Mouse (Mus musculus) olfactory bulb, adult 2 months (tissue): ENCODE results near the gene Tmem156.

ENCODE experiments used
- CTCF ChIP-seq: fragments of 200-500 bp; IDR thresholded peaks from 2 replicates; pipeline ENCODE4 v1.5.1; 2012; ENCODE audit warnings: low read depth, mild to moderate bottlenecking, low read length, moderate library complexity; ENCODE audit not compliant: insufficient read depth
- POLR2A ChIP-seq: fragments of 200-500 bp; IDR thresholded peaks from 2 replicates; pipeline ENCODE4 v1.6.1; 2012; ENCODE audit warnings: mild to moderate bottlenecking, low read depth, low read length, moderate library complexity; ENCODE audit not compliant: insufficient read depth

GRCm38 (mm10) chr5:65131211-65131879 lies 39.4 kb upstream of the Tmem156 start:
- TF ChIP-seq POLR2A (no peak), CTCF (no peak)
